Mouse (Mus musculus) gastrocnemius, postnatal 36 days (tissue): ENCODE measurements at regions not wholly inside any gene's neighbourhood (a gene's known extent, or its start where the extent isn't known, plus 50 kb on each side); places are given as distances from the start of the nearest gene placed in this dataset.

Source experiments
- DNase-seq, 2 experiments: peaks; one replicate each; pipeline ENCODE4 v3.0.0; 2022
- intact Hi-C: fragments of 180-260 bp; cut with DNase I; formaldehyde crosslinking; loops from one replicate; pipeline ENCODE4 v1.15.1; 2025

DNA sequence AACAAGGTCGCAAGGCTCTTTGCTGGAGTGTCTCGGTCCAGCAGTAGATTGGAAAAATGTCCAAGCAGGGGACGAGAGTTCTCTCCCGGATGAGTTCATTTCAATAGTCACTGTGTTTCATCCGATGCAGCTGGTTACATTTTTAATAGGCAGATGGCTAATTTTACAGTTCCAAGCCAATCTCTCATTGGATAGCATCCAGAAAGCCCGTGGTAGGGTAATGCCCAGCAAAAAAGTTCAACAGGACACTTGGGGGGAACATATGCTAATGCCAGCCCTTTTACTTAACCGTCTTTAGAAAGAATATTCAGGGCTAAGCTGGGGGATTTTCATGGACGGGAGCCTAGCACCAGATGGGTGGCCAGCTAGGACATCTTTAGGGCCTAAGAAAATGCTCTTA is 264.6 kb upstream of the Sall1 start:
- intact Hi-C loops = no loop called here
- no peak for DNase-seq

DNA sequence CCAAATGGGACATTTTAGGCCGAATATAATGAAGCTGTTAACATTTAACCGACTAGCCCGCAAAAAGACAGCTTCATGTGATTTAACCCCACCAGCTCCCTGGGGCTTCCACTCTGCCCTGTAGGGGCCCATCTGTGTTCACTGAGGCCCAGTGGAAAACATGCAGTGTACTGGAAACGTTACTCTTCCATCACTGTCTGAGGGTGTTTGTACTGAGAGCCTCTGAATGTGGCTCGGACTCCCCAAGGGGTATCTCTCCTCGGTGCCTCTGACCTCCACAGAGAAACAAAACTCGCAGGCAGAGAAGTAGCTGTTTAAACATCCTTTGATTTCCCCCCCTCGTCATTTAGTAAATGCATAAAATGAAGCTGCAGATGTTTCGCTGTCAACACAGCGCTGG is 263.6 kb upstream of the Sall1 start:
- DNase-seq = no peak
- intact Hi-C loops = no loop called here

DNA sequence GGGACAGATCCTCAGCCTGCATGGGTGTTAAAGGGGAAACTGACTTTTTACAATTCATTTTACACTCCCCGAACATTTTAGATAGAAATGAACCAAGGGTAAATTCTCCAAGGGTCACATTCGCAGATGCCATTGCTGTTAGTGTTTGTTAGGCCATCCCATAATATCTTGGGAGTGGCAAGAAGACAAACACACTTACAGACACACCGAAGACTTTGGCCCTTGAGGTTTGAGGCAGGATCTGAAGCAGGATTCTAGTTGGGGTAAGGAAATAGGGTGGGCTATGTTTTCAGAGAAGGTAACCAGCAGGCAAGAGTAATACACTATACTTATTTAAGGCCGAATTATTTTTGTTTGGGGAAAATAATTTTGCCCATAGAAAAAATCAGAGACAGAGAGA is 263.1 kb upstream of the Sall1 start:
- no peak for DNase-seq
- intact Hi-C loops = no loop called here

DNA sequence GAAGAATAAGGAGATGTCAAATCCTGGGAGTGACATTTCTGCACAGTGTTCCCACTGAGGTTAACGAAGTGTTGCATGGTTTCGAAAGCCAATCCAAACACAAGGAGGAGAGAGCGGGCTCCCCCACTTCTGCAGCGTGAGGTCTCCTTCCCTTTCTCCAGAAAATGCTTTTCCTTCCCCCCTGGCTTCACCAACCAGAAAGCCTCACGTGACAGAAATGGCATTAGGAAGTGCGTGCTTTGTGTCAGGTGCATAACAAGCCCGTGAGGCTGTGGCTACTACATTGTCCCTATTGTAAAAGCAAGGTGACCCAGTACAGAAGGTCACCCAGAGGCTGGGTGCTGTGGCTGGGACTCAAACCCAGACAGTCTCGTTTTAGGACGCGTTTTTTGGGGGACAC is 260.2 kb upstream of the Sall1 start:
- intact Hi-C loops = no loop called here
- no peak for DNase-seq

DNA sequence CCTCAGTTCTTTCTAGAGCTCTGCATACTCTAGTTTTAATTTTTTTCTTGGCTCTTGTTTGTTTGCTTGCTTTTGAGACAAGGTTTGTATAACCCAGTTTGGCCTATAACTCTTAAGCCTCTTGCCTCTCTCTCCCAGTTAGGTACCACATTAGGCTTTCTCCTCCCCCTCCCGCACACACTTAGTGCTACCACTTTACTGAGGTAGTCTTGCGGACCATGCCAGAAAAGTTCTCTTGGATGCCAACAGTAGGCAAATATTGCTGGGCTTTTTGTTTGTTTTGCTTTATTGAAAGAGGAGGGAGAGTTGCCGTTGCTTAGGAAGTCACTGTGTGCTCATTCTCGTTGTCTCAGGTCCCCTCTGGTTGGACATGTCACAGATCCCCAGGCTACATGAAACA is 259.4 kb upstream of the Sall1 start:
- intact Hi-C loops = no loop called here
- DNase-seq = no peak

DNA sequence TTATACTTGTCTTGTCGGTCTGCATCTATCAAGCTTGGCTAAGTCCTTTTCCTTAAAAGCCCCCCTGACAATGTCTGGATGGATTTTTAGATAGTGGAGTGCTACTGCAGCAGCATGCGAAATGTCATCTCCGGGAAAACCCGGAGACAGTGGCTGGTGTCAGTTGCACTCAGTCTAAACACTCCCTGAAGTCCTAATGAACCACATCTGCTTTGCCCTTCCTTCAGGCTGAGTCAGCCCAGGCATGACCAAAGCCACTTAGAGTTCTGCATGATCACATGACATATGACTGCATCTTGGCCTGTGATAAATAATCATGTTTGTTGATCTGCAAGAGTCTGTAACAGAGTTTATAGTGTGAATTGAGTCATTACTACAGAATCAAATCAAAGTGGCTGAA is 255.7 kb upstream of the Sall1 start:
- DNase-seq = no peak
- intact Hi-C loops = no loop called here

DNA sequence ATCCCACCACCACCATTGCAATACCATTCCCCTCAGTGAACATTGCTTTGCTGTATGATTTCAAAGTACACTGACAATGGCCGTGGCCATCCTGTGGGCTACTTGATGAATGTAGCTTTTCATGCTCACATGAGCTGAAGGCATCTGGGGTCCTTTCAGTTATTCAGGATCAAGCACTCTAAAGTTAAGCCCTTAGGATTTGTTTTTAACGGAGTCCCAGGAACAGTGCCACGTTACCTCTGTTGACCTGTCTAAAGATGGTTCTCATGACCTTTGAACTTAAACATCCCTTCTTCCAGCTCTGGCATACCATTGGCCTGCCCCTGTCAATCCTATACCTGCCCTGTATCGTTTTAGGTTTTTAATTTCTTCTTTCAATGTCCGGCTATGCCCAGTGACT is 251.7 kb upstream of the Sall1 start:
- intact Hi-C loops = no loop called here
- no peak for DNase-seq

DNA sequence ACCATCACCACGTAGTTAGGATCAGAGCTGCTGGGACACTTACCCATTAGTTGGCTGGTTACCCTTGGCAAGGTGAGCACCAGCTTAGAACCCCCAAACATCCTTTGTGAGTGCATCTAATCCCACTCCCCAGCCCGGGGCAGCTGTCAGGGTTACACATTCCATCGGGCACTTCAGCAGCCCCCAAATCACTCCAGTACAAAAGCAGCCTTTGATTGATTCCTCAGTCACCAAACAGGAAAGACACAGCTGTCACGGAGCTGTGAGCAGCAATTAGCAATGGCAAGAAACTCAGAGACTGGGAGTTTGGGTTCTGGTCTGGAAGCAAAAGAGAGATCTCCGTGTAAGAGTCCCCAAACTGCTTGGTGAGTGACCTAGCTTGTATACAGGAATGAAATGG is 245.1 kb upstream of the Sall1 start:
- DNase-seq = no peak
- intact Hi-C loops = no loop called here

DNA sequence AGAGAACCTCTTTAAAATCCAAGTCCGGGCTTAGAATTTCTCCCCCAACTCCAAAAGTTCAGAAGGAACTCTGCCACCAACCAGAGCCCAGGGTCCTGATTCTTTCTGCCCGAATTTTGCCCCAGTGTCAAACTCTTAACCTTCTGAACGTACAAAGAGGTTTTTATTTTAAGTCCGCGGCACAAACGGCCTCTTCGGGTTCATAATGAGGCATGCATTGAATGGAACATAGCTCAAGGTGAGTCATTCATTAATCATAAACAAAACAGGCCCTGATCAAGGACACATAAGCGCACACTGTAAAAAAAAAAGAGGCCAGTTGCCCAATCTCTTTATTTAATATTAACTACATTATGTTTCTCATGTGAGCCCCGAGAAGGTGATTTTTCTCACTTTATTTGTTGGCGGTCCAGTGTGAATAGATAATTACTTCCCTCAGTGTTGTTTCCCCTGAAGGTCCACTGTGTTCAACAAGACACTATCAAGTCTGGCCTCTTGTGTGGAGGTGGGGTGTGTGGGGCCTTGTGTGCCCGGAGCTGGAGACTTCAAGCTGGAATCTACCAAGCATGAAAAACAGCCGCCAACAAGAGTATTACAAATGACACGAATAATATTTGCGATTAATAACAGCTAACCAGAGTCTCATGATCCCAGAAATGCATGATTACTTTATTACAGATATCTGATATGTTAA is 241.1 kb upstream of the Sall1 start:
- intact Hi-C loops = no loop called here

DNA sequence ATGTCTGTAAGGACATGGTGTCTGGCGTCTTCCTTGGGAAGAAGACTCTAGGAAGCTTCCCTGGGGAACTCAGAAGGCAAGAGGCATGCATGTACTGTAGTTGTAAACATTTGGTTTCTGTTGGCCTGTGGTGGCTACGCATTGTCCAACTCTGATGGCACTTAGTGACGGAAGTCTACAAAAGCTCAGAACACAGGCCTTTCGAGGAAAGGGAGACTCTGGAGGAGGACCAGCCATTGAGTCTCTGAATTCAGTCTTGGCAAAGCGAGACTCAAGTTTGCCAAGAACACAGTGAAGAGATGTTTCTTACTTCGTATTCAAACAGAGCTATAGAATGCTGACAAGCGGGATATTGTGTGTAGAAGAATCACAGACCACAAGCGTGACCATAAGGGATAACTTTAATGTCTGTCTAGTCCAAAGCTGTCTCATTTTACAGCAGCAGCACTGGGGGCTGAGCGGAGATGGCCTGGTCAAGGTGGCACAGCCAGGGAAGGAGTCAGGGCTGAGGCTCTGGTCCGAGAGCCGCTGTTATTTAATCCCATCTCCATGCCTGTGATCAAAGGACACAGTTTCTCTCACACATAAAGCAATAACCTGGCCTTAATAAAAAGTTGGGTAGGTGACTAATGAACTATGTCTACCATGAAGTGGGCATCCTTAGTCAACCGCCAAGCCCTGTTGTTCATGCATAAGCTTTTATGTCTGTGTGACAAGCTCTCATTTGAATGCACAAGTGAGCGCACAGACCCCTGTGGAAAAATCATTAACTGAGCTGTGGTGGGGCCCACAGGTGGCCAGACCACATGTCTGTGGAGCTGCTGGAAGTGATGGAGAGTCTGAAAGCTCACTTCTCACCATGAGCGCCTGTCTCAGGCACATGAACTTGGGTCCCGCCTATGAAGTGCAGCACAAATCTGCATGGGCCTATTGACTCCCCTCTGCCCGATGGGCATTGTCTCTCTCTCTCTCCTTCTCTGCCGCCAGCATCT is 239.4 kb upstream of the Sall1 start:
- intact Hi-C loops = no loop called here
- no peak for DNase-seq

More for the DNA sequence above, 241.1 kb upstream of the Sall1 start:
- no peak for DNase-seq

DNA sequence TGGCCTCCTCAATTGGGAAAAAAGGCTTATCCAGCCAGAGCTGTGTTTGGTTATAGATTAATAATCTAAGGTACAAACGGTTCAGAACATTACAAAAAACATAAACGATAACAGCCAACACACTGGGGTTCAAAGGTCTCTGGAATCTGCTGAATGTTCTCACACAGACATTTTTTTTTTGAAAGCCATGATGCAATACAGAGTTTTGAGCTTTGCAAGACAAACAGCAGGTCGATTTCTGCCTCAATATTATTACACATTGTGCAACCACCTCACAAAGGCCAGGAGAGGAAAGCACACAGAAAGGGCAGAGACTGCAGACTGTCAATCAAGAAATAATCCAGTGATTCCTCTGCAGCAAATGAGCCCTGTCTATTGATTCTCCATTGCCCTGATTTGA is 235.9 kb upstream of the Sall1 start:
- intact Hi-C loops = no loop called here
- DNase-seq = no peak

DNA sequence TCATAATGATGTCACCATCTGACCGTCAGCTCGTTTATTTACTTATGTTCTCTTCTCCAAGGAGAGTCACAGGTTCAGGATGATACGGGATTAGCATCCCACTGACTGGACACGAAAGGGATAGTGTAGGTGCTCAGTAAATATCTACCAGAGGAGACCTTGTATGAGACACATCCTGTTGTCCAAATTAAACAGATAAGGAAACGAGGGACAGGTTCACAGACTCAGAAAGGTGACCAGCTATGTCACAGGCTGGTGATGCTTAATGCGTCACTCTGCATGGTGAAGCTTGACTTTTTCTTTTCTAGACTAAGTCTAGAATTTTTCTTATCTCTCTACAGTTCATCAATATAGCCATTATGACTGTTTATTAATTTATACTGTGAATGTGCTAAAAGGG is 235.2 kb upstream of the Sall1 start:
- DNase-seq = no peak
- intact Hi-C loops = no loop called here

DNA sequence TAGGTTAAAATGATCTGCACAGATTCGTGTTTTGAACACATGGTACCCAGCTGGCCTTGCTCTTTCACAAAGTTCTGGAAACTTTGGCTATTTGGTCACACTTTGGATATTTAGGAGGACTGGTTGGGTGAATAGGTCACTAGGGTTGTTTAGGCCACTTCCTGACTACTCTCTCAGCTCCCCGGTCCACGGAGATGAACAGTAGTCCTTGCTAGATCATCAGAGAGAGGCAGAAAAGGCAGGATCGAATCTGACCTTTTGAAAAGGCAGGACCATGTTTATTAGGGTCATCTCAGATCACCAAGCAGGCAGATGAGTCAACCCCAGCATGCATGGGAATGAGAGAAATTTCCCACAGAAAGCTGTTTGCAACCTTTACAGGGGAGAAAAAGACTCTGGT is 229.3 kb upstream of the Sall1 start:
- intact Hi-C loops = no loop called here
- DNase-seq = no peak

DNA sequence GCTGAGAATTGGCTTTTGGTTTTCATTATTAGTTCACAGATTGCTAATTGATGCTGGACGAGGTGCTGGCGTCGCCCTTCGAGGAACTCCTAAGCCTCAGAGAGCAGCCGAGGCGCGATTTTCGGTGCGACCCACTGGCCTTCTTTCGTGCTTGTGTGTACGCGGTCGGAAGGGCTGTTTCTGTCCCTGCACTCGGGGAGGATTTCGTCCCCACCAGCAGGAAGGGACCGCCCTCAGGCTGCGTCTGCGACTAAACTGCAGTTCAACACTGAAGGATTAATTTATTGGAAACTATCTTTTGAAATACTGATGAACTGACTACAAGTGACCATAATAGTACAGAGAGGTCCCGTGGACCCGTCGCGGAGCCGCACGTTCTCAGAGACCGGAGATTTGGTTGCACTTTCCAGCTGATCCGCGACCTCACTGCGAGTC is 228.4 kb upstream of the Sall1 start:
- intact Hi-C loops = no loop called here

DNA sequence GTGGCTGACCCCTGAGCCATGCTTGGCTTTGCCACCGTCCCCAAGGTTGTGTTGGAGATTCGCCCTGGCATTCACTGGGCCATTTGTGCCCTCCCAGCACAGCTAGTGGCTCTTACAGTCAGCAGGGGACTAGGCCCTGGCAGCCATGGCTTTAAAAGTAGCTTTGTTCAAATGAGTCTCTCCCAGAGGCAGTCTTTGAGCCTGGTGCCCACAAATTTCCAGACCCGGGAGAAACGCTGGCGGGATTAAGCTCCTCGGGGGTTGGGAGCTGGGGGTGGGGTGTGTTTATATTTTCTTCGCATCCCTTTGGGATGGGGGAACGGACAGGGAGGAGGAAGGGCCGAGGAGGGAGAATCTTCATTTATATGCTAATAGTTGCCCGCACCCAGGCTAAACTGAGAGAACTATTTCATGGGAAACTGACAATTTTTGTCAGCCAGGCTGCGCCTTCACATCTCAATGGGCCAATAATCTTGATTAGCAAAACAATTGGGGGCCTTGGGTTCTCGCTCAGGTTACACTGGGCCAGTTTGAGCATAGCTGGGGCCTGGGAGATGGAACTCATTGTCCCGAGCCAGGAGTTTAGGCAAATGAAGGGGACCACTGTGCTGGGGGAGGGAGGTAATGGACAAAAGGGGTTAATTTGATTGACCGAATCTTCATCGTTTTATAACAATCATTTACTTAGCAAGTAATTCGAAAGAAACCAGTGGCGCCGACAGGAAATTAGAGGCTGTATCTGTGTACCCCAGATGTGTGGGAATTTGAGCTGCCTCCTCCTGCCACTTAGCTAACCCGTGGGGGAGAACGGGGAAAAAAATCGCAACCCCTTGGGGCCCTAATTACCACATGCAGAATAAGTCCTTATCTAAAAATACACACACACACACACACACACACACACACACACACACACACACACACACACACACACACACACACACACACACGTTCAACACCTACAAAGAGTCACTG is 227.7 kb upstream of the Sall1 start:
- DNase-seq = no peak
- intact Hi-C loops = no loop called here

More for the DNA sequence above, 228.4 kb upstream of the Sall1 start:
- no peak for DNase-seq

DNA sequence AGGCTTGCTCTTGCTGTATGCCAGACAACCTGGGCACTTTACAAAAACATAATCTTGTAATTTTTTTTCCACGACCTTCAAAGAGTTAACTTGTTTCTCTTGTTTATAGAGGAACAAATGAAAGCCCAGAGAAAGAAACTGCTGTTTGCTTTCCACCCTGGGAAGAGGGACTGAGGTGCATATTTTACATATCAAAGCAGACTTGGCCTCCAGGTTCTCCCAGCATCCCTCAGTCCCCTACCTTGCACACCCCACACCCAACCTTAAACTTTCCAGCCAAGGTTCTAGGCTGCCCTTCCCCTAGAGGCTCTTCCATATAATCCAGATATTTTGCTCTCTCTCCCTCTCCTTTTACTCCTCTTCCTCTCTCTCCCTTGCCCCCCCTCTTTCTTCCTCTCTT is 226.0 kb upstream of the Sall1 start:
- DNase-seq = no peak
- intact Hi-C loops = no loop called here

DNA sequence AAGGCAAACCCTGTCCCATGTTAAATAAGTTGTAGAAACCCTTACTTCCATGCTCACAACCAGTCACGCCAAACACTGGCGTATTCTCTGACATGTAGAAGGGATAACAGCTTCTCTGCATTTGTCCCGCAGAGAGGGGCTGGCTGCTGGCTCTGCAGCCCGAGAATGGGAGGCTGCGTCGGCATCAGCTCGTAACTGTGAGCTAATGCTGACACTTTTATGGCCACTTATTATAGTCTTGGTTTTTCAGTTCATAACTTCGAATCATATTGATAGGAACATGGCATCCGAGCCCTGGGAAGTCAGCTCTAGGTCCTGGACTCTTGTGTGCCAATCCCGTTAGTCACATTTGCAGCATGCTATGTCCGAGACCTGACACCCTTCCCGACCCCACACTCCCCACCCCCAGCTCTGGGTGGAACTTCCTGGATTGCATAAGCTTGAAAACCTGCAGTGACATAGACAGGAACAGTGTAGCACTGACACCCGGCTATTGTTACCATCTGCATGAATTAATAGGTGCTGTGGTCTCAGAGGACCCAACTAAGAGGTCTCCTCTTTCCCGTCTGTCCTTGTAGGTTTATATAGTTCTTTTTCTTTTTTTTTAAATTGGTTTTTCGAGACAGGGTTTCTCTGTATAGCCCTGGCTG is 217.3 kb upstream of the Sall1 start:
- intact Hi-C loops = no loop called here
- DNase-seq = no peak

DNA sequence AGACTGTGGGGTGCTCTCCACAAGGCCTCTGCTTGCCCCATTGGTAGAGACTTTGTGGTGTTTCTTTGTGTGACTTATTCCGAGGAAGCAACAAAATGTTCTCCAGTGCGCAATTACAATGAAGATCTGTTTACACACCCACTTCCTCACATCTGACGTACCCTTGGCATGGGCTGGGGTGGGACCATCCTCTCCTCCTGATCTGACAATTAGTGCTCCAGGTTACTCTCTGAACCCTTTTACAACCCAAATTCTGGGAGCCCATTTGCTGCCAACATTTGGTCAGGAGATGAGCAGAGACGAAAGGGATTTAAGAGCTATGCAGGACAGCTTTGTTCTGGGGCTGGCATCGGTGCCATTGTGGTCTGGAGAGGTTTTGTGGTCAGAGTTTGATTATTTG is 215.9 kb upstream of the Sall1 start:
- intact Hi-C loops = no loop called here
- DNase-seq = no peak

DNA sequence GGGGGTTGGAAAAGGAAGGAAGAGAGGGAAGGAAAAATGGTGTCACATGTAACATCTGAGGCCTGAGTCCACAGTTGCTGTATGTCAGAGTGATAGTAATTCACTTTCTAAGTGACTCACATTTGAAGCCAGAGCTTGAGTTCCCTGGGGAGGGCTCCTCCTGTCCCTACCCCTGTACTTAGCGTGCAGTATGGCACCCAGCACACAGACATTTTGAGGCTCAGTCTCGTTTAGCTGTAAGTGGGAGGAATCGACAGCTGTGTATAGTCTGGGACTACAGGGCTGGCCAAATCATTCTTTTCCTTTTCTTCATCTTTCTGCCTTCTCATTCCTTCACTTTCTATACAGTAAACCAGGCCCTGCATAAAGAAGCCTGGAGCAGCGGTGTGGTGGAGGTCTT is 202.4 kb upstream of the Sall1 start:
- no peak for DNase-seq
- intact Hi-C loops = no loop called here

DNA sequence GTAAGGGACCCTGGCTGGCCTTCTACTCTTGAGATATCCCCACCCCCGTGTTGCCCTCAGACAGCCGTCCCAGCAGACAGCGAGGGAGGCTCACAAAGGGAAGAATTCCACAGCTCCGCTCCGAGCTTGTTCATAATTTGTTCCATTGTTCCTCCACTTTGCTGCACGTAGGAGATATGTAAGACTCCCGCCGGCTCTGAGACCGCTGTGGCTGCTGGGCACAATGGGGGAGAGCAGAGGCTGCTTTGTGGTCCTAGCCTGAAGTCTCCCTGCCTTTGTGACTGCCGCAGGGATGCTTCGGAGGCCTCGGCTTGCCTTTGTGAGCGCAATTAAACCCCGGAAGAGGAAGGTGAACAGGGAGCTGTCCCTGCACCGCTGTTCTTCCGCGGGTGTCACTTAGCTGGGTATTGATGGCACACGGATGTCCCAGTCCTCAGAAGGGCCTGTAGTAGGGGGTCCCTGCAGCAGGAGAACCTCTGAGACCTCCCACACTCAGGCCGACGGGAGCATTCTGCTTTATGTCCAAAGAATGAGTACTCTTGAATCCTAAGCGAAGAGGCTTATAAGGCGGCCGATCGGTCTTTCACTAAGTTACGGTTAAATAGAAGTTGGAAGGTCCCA is 201.3 kb upstream of the Sall1 start:
- intact Hi-C loops = no loop called here
- DNase-seq = no peak
